Mouse (Mus musculus): ENCODE data around the gene Fblim1. TPM values are rescaled to one million over a fixed set of nuclear protein-coding genes. Genes with fewer than 3 reads are reported as not detected.

Fblim1 gene
- total and polyA plus RNA-seq, 3 experiments, result 0.07 to 1.2 (median 0.17) TPM

GRCm38 (mm10) chr4:141624134-141624533, 18.2 kb upstream of the Fblim1 start:
- no peak for TF ChIP-seq HCFC1 (IDR thresholded peaks at IDR 0.05; ENCODE audit: low read depth, low read length)
- dilution Hi-C loops (cut with MboI; ENCODE audit: extremely low pct_ligation_motif_present, extremely low pct_unique_long_range_greater_than_20kb, low sequenced_read_pairs) (no loop called here), in situ Hi-C loops (cut with MboI; ENCODE audit: low pct_ligation_motif_present, low pct_unique_long_range_greater_than_20kb, low sequenced_read_pairs) (no loop called here)
- Histone ChIP-seq H3K4me3 (replicated peaks in 1 of 3; ENCODE audit: low read depth in 2 of 3, low read length in 2 of 3, poor library complexity in 1 of 3) (no peak overlapping the region), H3K36me3 (replicated peaks in 1 of 2; ENCODE audit: control insufficient read depth in 1 of 2, insufficient read depth in 1 of 2, low read length in 1 of 2) (peaks cover 23 to 43% of the 10 kb centered on the region in 2 experiments), H3K27me3 (replicated peaks) (no peaks in the 10 kb centered on the region), H3K4me2 (ENCODE audit: insufficient read depth, low read depth, poor library complexity, severe bottlenecking) (no peak overlapping the region), H3K4me1 (ENCODE audit: control insufficient read depth in 1 of 2, insufficient read depth in 2 of 2) (peaks cover 28 to 68% of the 10 kb centered on the region in 2 experiments), H3K79me2 (replicated peaks; ENCODE audit: control insufficient read depth, extremely low read depth, insufficient read depth, poor library complexity, severe bottlenecking) (no peaks in the 10 kb centered on the region), H3K9me3 (replicated peaks; ENCODE audit: low read length) (no peaks in the 10 kb centered on the region), H3K9ac (ENCODE audit: insufficient read depth, low read depth) (no peak overlapping the region), H3K27ac (ENCODE audit: insufficient read depth, low read depth) (peak overlapping the region; percentile 94)
- DNase-seq (ENCODE audit: extremely low read depth), result peak; percentile 54

GRCm38 (mm10) chr4:141623666-141624065, 17.8 kb upstream of the Fblim1 start, which contains the start of gene Slc25a34:
Slc25a34 (minus strand) TSS chr4:141623821.
- DNase-seq (ENCODE audit: extremely low read depth), result no peak
- peak within 1 kb of the TSS; percentile 65; the same call in 1 of the 2 replicates for H3K4me2 ChIP-seq (ENCODE audit: insufficient read depth, low read depth, poor library complexity, severe bottlenecking)
- no peaks in the 10 kb centered on the region for H3K9me3 ChIP-seq (replicated peaks; ENCODE audit: low read length)
- TF ChIP-seq ZMIZ1 (IDR thresholded peaks at IDR 0.05; ENCODE audit: low read depth, low read length) (peak; percentile 91), RCOR1 (conservative IDR thresholded peaks at IDR 0.05; ENCODE audit: low read depth, low read length) (no peak), POLR2A (IDR thresholded peaks at IDR 0.05; ENCODE audit: low read depth, low read length) (peak; percentile 53)
- no peaks in the 10 kb centered on the region for H3K27me3 ChIP-seq (replicated peaks)
- peak within 1 kb of the TSS; percentile 94 for H3K27ac ChIP-seq (ENCODE audit: insufficient read depth, low read depth)
- peaks cover 18 to 38% of the 10 kb centered on the region in 2 experiments for H3K36me3 ChIP-seq (replicated peaks in 1 of 2; ENCODE audit: control insufficient read depth in 1 of 2, insufficient read depth in 1 of 2, low read length in 1 of 2)
- H3K9ac ChIP-seq (ENCODE audit: insufficient read depth, low read depth), result peak within 1 kb of the TSS; percentile 25; the same call in 1 of the 2 replicates
- peaks cover 32 to 71% of the 10 kb centered on the region in 2 experiments for H3K4me1 ChIP-seq (ENCODE audit: control insufficient read depth in 1 of 2, insufficient read depth in 2 of 2)
- H3K79me2 ChIP-seq (replicated peaks; ENCODE audit: control insufficient read depth, extremely low read depth, insufficient read depth, poor library complexity, severe bottlenecking), result no peaks in the 10 kb centered on the region
- dilution Hi-C loops (cut with MboI; ENCODE audit: extremely low pct_ligation_motif_present, extremely low pct_unique_long_range_greater_than_20kb, low sequenced_read_pairs) (no loop called here), in situ Hi-C loops (cut with MboI; ENCODE audit: low pct_ligation_motif_present, low pct_unique_long_range_greater_than_20kb, low sequenced_read_pairs) (no loop called here)
- H3K4me3 ChIP-seq (replicated peaks in 1 of 3; ENCODE audit: low read depth in 2 of 3, low read length in 2 of 3, poor library complexity in 1 of 3), result peak within 1 kb of the TSS in 1 of 3 experiments; percentile 17

- dilution Hi-C loops (cut with MboI; ENCODE audit: extremely low pct_ligation_motif_present, extremely low pct_unique_long_range_greater_than_20kb, low sequenced_read_pairs), result no loop called here
- no peaks in the 10 kb centered on the region for H3K9me3 ChIP-seq (replicated peaks; ENCODE audit: low read length)
- no peak overlapping the region for H3K4me2 ChIP-seq (ENCODE audit: insufficient read depth, low read depth, poor library complexity, severe bottlenecking)
- H3K4me1 ChIP-seq (ENCODE audit: control insufficient read depth in 1 of 2, insufficient read depth in 2 of 2), result peaks cover 32 to 74% of the 10 kb centered on the region in 2 experiments
- H3K27me3 ChIP-seq (replicated peaks), result no peaks in the 10 kb centered on the region
- H3K4me3 ChIP-seq (replicated peaks in 1 of 3; ENCODE audit: low read depth in 2 of 3, low read length in 2 of 3, poor library complexity in 1 of 3), result peak overlapping the region in 1 of 3 experiments; percentile 17
- TF ChIP-seq ZMIZ1 (IDR thresholded peaks at IDR 0.05; ENCODE audit: low read depth, low read length), result no peak
- no peak for TF ChIP-seq HCFC1 (IDR thresholded peaks at IDR 0.05; ENCODE audit: low read depth, low read length)
- TF ChIP-seq UBTF (IDR thresholded peaks at IDR 0.05; ENCODE audit: low read depth, low read length), result no peak
- no peak for TF ChIP-seq SIN3A (IDR thresholded peaks at IDR 0.05; ENCODE audit: low read length)
- no peak for TF ChIP-seq NRF1 (IDR thresholded peaks at IDR 0.05; ENCODE audit: low read depth, low read length)
- TF ChIP-seq IRF4 (IDR thresholded peaks at IDR 0.05; ENCODE audit: low read depth, low read length), result no peak
- TF ChIP-seq CTCF (conservative IDR thresholded peaks at IDR 0.05 in 1 of 2, IDR thresholded peaks at IDR 0.05 in 1 of 2; ENCODE audit: low read depth in 2 of 2, low read length in 2 of 2), result no peak
- no peak for TF ChIP-seq MAFK (IDR thresholded peaks at IDR 0.05; ENCODE audit: insufficient replicate concordance, low read length)
- TF ChIP-seq E2F4 (IDR thresholded peaks at IDR 0.05; ENCODE audit: insufficient replicate concordance, low read depth, low read length), result no peak
- no peak for TF ChIP-seq CHD1 (IDR thresholded peaks at IDR 0.05; ENCODE audit: low read depth, low read length)
- TF ChIP-seq MEF2A (IDR thresholded peaks at IDR 0.05; ENCODE audit: borderline replicate concordance, low read depth, low read length), result no peak
- no peak for TF ChIP-seq JUN (IDR thresholded peaks at IDR 0.05; ENCODE audit: insufficient read depth, low read depth, low read length)
- TF ChIP-seq MAZ (IDR thresholded peaks at IDR 0.05; ENCODE audit: low read depth, low read length), result no peak
- TF ChIP-seq ELF1 (IDR thresholded peaks at IDR 0.05; ENCODE audit: low read depth, low read length), result no peak
- TF ChIP-seq MXI1 (IDR thresholded peaks at IDR 0.05; ENCODE audit: low read depth, low read length), result no peak
- TF ChIP-seq RCOR1 (conservative IDR thresholded peaks at IDR 0.05; ENCODE audit: low read depth, low read length), result no peak
- no peak for TF ChIP-seq ETS1 (conservative IDR thresholded peaks at IDR 0.05; ENCODE audit: low read depth, low read length)
- no peak for TF ChIP-seq ZNF384 (IDR thresholded peaks at IDR 0.05; ENCODE audit: low read depth, low read length)
- no peak for TF ChIP-seq RAD21 (IDR thresholded peaks at IDR 0.05; ENCODE audit: low read depth, low read length)
- no peak for TF ChIP-seq JUND (conservative IDR thresholded peaks at IDR 0.05; ENCODE audit: low read depth, low read length)
- H3K79me2 ChIP-seq (replicated peaks; ENCODE audit: control insufficient read depth, extremely low read depth, insufficient read depth, poor library complexity, severe bottlenecking), result no peaks in the 10 kb centered on the region
- H3K27ac ChIP-seq (ENCODE audit: insufficient read depth, low read depth), result 0 out of 2 replicates have a peak overlapping the region, but pooled peaks have one; percentile 94
- no peak overlapping the region for H3K9ac ChIP-seq (ENCODE audit: insufficient read depth, low read depth)
- no peak for DNase-seq (ENCODE audit: extremely low read depth)
- H3K36me3 ChIP-seq (replicated peaks in 1 of 2; ENCODE audit: control insufficient read depth in 1 of 2, insufficient read depth in 1 of 2, low read length in 1 of 2), result peaks cover 13 to 32% of the 10 kb centered on the region in 2 experiments
- in situ Hi-C loops (cut with MboI; ENCODE audit: low pct_ligation_motif_present, low pct_unique_long_range_greater_than_20kb, low sequenced_read_pairs), result no loop called here
Observed at GRCm38 (mm10) chr4:141623037-141623436, 17.1 kb upstream of the Fblim1 start.
